Mouse (Mus musculus): ENCODE data around the gene Arpc1a. TPM values are rescaled to one million over a fixed set of nuclear protein-coding genes. Genes with fewer than 3 reads are reported as not detected.
"Not testable (repeated sequence)": the region's sequence is repeated elsewhere in the genome, so short reads cannot be mapped to it uniquely, and the experiment has no call there.

Gene Arpc1a
- polyA plus RNA-seq, 1 experiment, result 49.7 TPM

- Histone ChIP-seq H3K4me3 (ENCODE audit: extremely low read depth, insufficient read depth, insufficient read length) (no peak overlapping the region), H3K27ac (ENCODE audit: insufficient read depth, low read length) (no peak overlapping the region), H3K4me1 (ENCODE audit: control insufficient read depth, insufficient read depth, insufficient read length) (no peaks in the 10 kb centered on the region), H3K36me3 (ENCODE audit: control insufficient read depth, insufficient read depth, low read length) (no peaks in the 10 kb centered on the region), H3K27me3 (ENCODE audit: control insufficient read depth, insufficient read depth, low read length) (no peaks in the 10 kb centered on the region)
- DNase-seq (ENCODE audit: low read depth in 1 of 2, low spot score in 2 of 2), result no peak
- TF ChIP-seq CTCF (IDR thresholded peaks at IDR 0.05; ENCODE audit: extremely low read depth, insufficient read depth, insufficient read length, insufficient replicate concordance) (no peak), POLR2A (IDR thresholded peaks at IDR 0.05; ENCODE audit: low read depth, low read length) (no peak)
- 87% methylated on average over 1 of the region's 1 CpGs for WGBS
Observed at GRCm38 (mm10) chr5:145064765-145065340, 18.8 kb upstream of the Arpc1a start.

GRCm38 (mm10) chr5:145068863-145069262 lies 14.8 kb upstream of the Arpc1a start:
- Histone ChIP-seq H3K27me3 (ENCODE audit: control insufficient read depth, insufficient read depth, low read length) (no peaks in the 10 kb centered on the region), H3K36me3 (ENCODE audit: control insufficient read depth, insufficient read depth, low read length) (no peaks in the 10 kb centered on the region), H3K4me1 (ENCODE audit: control insufficient read depth, insufficient read depth, insufficient read length) (no peaks in the 10 kb centered on the region), H3K4me3 (ENCODE audit: extremely low read depth, insufficient read depth, insufficient read length) (no peak overlapping the region), H3K27ac (ENCODE audit: insufficient read depth, low read length) (no peak overlapping the region)
- TF ChIP-seq POLR2A (IDR thresholded peaks at IDR 0.05; ENCODE audit: low read depth, low read length) (no peak), CTCF (IDR thresholded peaks at IDR 0.05; ENCODE audit: extremely low read depth, insufficient read depth, insufficient read length, insufficient replicate concordance) (no peak)
- no peak for DNase-seq (ENCODE audit: low read depth in 1 of 2, low spot score in 2 of 2)
- WGBS, result 66% methylated on average over 3 of the region's 3 CpGs

GRCm38 (mm10) chr5:145069707-145070106 lies 13.9 kb upstream of the Arpc1a start:
- no peak overlapping the region for H3K4me3 ChIP-seq (ENCODE audit: extremely low read depth, insufficient read depth, insufficient read length)
- no peaks in the 10 kb centered on the region for H3K4me1 ChIP-seq (ENCODE audit: control insufficient read depth, insufficient read depth, insufficient read length)
- H3K27ac ChIP-seq (ENCODE audit: insufficient read depth, low read length), result no peak overlapping the region
- no peaks in the 10 kb centered on the region for H3K36me3 ChIP-seq (ENCODE audit: control insufficient read depth, insufficient read depth, low read length)
- WGBS, result 4% methylated on average over 5 of the region's 5 CpGs
- peak; percentile 74; the same call in 1 of the 2 replicates for TF ChIP-seq CTCF (IDR thresholded peaks at IDR 0.05; ENCODE audit: extremely low read depth, insufficient read depth, insufficient read length, insufficient replicate concordance)
- no peak for TF ChIP-seq POLR2A (IDR thresholded peaks at IDR 0.05; ENCODE audit: low read depth, low read length)
- DNase-seq (ENCODE audit: low read depth in 1 of 2, low spot score in 2 of 2), result peak; percentile 25 to 60
- no peaks in the 10 kb centered on the region for H3K27me3 ChIP-seq (ENCODE audit: control insufficient read depth, insufficient read depth, low read length)

GRCm38 (mm10) chr5:145071342-145071741 lies 12.3 kb upstream of the Arpc1a start:
- DNase-seq (ENCODE audit: low read depth in 1 of 2, low spot score in 2 of 2), result no peak
- Histone ChIP-seq H3K36me3 (ENCODE audit: control insufficient read depth, insufficient read depth, low read length) (no peaks in the 10 kb centered on the region), H3K27ac (ENCODE audit: insufficient read depth, low read length) (no peak overlapping the region), H3K27me3 (ENCODE audit: control insufficient read depth, insufficient read depth, low read length) (no peaks in the 10 kb centered on the region), H3K4me3 (ENCODE audit: extremely low read depth, insufficient read depth, insufficient read length) (no peak overlapping the region), H3K4me1 (ENCODE audit: control insufficient read depth, insufficient read depth, insufficient read length) (no peaks in the 10 kb centered on the region)
- TF ChIP-seq CTCF (IDR thresholded peaks at IDR 0.05; ENCODE audit: extremely low read depth, insufficient read depth, insufficient read length, insufficient replicate concordance), result no peak
- TF ChIP-seq POLR2A (IDR thresholded peaks at IDR 0.05; ENCODE audit: low read depth, low read length), result no peak
- WGBS, result 66% methylated on average over 6 of the region's 6 CpGs

- no peak for TF ChIP-seq POLR2A (IDR thresholded peaks at IDR 0.05; ENCODE audit: low read depth, low read length)
- WGBS, result 30% methylated on average over 3 of the region's 3 CpGs
Observed at GRCm38 (mm10) chr5:145075081-145075480, 8.5 kb upstream of the Arpc1a start.

GRCm38 (mm10) chr5:145081866-145082613 lies 1.6 kb upstream of the Arpc1a start:
- no peak for TF ChIP-seq POLR2A (IDR thresholded peaks at IDR 0.05; ENCODE audit: low read depth, low read length)
- TF ChIP-seq CTCF (IDR thresholded peaks at IDR 0.05; ENCODE audit: extremely low read depth, insufficient read depth, insufficient read length, insufficient replicate concordance), result no peak
- Histone ChIP-seq H3K36me3 (ENCODE audit: control insufficient read depth, insufficient read depth, low read length) (no peaks in the 10 kb centered on the region), H3K4me3 (ENCODE audit: extremely low read depth, insufficient read depth, insufficient read length) (no peak overlapping the region), H3K4me1 (ENCODE audit: control insufficient read depth, insufficient read depth, insufficient read length) (peaks cover 9% of the 10 kb centered on the region; the same call in 1 of the 2 replicates), H3K27ac (ENCODE audit: insufficient read depth, low read length) (no peak overlapping the region), H3K27me3 (ENCODE audit: control insufficient read depth, insufficient read depth, low read length) (no peaks in the 10 kb centered on the region; the same call in 1 of the 2 replicates)
- WGBS, result 87% methylated on average over 10 of the region's 10 CpGs
- DNase-seq (ENCODE audit: low read depth in 1 of 2, low spot score in 2 of 2), result no peak

More at GRCm38 (mm10) chr5:145075081-145075480, 8.5 kb upstream of the Arpc1a start:
- Histone ChIP-seq H3K36me3 (ENCODE audit: control insufficient read depth, insufficient read depth, low read length) (no peaks in the 10 kb centered on the region), H3K4me3 (ENCODE audit: extremely low read depth, insufficient read depth, insufficient read length) (no peak overlapping the region), H3K27ac (ENCODE audit: insufficient read depth, low read length) (no peak overlapping the region), H3K4me1 (ENCODE audit: control insufficient read depth, insufficient read depth, insufficient read length) (no peaks in the 10 kb centered on the region), H3K27me3 (ENCODE audit: control insufficient read depth, insufficient read depth, low read length) (no peaks in the 10 kb centered on the region)
- no peak for DNase-seq (ENCODE audit: low read depth in 1 of 2, low spot score in 2 of 2)

GRCm38 (mm10) chr5:145083201-145083600 lies 429 bp upstream of the Arpc1a start:
- not testable (repeated sequence) for H3K4me3 ChIP-seq (ENCODE audit: extremely low read depth, insufficient read depth, insufficient read length); H3K4me1 ChIP-seq (ENCODE audit: control insufficient read depth, insufficient read depth, insufficient read length); DNase-seq (ENCODE audit: low read depth in 1 of 2, low spot score in 2 of 2); H3K36me3 ChIP-seq (ENCODE audit: control insufficient read depth, insufficient read depth, low read length); H3K27ac ChIP-seq (ENCODE audit: insufficient read depth, low read length); H3K27me3 ChIP-seq (ENCODE audit: control insufficient read depth, insufficient read depth, low read length)
- 49% methylated on average over 6 of the region's 6 CpGs for WGBS

Measured in spleen, adult 2 months (tissue).